Mouse (Mus musculus): Measurements from ENCODE around the gene Rsrc1. TPM values are rescaled to one million over a fixed set of nuclear protein-coding genes. Genes with fewer than 3 reads are reported as not detected.
"Not testable (repeated sequence)": the region's sequence is repeated elsewhere in the genome, so short reads cannot be mapped to it uniquely, and the experiment has no call there.

Gene Rsrc1
- total RNA-seq, 2 experiments from 2014 or later, result 5.4 to 10.4 TPM

DNA sequence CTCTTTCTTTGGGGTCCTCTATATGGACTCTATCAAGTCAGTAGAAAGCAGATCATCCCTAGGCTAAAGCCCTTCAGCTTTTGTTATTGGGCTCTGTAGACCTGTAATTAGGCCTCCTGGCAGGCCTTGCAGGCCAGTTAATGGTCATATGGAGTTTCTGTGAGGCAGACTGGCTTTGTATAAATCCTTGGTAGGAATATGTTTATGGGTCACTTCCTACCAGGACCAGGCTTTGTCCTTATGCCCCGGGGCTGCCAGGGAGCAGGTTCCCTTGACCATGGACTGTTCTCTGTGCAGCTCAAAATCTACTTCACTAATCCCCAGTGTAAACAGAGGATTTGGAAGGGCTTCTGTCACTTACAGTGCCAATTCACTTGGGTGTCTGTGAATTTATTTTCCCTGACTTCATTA lies 231.9 kb downstream of the Rsrc1 start:
- no peak for ATAC-seq (replicated peaks; ENCODE audit: low FRiP score, poor library complexity, severe bottlenecking)

DNA sequence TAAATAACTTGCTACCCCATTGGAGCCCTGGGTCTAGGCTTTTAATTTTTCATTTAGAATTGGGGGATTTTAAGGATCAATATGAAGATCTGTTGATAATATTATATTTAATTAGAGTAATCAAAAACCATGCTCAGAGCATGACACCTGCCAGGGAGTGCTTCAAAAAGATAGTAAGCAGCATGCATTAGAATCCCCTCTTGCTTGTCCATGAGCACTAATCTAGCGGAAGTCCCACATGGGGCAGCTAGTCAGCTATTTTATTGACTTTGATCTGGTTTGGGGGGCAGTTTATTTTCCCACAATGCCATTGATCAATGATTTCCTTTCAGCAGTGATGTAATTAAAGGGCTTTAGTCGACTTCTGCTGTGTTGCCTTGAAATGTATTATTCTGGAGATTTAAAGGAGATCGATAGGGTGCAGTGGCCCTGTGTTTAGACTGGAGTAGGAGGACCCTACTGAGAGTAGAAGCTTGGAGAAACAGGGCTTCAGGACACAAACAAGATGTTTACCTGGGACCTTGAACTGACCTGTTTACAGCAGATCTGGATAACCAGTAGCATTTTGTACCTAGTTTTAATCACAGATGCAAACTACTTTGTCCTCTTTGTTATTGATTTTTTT lies 251.5 kb downstream of the Rsrc1 start:
- ATAC-seq (replicated peaks; ENCODE audit: low FRiP score, poor library complexity, severe bottlenecking), result no peak

DNA sequence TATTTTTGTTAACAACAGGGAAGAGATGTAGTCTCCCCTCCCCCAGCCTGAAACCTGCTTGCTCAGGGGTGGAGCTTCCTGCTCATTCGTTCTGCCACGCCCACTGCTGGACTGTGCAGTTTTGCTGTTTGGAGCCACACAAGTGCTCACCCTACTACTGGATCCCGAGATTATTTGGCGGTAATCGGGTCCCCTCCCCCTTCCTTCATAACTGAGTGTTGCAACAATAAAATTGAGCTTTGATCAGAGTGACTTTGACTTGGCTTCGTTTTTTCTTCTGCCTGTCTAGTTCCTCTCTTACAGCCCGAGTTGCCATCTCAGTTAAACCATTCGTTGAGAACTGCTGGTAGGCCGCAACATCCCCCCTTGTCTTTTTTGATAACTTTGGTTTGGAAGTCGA lies 261.3 kb downstream of the Rsrc1 start:
- ATAC-seq (replicated peaks; ENCODE audit: low FRiP score, poor library complexity, severe bottlenecking), result not testable (repeated sequence)

DNA sequence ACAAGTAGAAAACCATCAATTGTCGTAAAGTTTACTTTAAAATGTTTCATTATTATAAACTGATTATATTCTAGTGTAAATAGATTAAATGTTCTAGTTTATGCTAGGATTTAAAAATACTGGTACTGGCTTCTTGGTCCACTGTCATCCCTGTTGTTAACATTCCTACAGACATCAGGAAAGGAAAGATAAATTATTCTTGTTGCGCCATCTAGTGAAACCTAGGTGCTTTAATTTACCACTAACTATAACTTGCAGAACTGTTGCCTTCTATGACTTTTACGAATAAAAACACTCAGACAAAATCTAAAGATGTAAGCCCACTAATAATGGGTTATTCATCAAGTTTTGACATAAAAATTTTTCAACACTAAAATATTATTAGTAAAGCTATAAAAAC lies 286.3 kb downstream of the Rsrc1 start:
- ATAC-seq (replicated peaks; ENCODE audit: low FRiP score, poor library complexity, severe bottlenecking), result no peak

DNA sequence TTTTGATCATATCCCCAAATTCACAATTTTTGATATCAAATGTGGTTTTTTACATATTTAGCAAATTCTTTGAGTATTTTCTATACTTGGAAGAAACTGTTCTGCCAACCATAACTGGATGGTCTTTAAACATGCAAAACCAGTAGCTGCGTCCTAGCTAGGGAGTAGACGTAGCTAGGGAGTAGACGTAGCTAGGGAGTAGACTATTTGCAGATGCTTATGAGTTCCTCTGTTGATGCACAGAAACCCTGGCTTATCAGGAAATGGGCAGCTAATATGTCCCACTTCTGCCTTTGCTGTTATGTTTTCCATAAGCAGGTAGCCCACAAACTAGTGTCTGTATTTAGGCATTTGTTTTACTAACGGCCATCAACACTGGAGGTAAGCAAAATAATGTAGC lies 298.6 kb downstream of the Rsrc1 start:
- 0 out of 2 replicates have a peak, but pooled peaks have one; percentile 39 for ATAC-seq (replicated peaks; ENCODE audit: low FRiP score, poor library complexity, severe bottlenecking)

DNA sequence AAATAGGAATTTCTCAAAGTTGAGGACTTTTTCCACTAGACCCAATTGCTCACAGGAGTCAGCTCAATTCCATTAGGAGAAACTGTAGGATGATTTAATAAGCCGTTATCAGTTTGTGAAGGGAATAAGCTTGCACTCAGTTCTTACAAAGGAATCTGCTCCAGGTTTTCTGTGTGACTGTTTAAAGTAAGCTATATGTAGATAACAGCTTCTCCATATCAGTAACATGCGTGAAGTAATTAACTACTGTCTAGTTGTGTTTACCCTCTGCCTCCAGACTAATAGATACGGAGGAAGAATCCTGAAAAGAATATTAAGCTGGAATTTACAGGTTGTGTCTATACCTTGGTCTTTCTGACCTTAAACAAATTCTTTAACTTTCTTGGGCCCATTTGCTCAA lies 299.1 kb downstream of the Rsrc1 start:
- ATAC-seq (replicated peaks; ENCODE audit: low FRiP score, poor library complexity, severe bottlenecking), result no peak

DNA sequence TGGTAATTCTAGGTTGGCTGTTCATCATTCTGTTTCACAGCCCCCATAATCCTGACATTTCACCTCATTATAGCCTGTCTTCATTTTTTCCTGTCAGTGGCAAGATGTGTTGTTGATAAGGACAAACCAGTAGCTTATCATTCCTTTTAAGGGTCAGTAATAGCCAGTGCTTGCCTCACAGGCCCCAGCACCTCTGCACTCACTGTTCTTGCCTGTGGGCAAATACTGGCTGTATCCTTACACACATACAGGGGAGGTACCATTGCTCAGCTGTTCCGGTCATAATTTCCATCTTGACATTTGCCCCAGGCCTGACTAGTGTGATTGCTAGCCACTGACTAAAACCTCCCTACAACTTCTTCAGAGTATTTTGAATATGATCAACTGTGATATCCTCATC lies 302.8 kb downstream of the Rsrc1 start:
- ATAC-seq (replicated peaks; ENCODE audit: low FRiP score, poor library complexity, severe bottlenecking), result no peak

DNA sequence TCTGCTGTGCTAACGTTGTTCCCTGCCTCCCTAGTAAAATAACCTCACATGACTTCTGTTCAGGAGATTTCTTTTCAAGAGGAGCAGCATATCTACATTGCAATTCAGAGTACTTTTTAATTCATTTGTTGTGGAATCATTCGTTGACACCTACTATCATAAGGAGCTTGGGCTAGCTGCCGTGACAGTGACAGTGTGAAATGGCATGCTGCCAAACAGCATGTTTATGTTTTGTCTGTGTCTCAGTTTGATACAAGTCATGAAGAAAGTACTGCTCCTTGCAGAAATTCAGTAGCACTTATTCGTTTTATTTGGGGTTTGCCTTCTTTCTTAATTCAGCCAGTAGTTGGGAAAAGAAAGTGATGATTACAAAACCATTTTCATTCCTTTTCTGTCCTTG lies 303.7 kb downstream of the Rsrc1 start:
- ATAC-seq (replicated peaks; ENCODE audit: low FRiP score, poor library complexity, severe bottlenecking), result no peak

DNA sequence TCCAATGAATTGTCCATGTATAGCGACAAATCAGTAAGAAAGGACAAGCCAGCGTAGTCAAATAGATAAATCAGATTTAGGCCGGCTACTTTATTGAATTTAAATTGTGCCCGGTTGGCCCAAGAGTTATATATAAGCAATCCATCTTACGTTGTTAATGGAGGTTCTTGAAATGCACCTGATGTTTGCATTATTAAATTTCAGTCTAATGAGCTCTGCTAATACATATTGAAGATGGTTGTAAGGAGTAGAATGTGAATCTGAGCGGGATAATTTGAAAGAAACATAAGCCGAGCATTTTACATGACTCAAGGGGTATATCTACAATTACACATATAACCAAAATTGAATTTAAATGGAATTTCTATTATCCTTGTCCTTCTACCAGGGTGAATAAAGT lies 307.5 kb downstream of the Rsrc1 start:
- ATAC-seq (replicated peaks; ENCODE audit: low FRiP score, poor library complexity, severe bottlenecking), result no peak

DNA sequence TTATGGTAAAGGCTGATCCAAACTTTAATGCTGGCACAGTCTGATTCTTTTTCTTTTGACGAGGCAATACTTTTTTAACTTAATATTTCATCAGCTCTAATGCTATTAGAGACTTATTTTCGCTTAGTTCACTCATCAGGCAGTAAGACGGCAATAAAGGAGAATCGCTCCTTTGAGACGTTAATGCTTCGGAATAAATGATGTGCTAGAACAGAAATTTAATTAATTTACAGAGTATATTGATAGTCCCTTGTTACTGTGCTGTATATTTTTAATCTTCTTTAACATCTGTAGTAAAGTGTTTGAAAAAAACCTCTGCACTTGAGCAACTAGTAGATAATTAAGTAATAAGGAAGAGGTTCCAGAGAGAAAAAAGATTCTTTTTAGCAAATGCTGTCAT lies 308.3 kb downstream of the Rsrc1 start:
- ATAC-seq (replicated peaks; ENCODE audit: low FRiP score, poor library complexity, severe bottlenecking), result no peak

DNA sequence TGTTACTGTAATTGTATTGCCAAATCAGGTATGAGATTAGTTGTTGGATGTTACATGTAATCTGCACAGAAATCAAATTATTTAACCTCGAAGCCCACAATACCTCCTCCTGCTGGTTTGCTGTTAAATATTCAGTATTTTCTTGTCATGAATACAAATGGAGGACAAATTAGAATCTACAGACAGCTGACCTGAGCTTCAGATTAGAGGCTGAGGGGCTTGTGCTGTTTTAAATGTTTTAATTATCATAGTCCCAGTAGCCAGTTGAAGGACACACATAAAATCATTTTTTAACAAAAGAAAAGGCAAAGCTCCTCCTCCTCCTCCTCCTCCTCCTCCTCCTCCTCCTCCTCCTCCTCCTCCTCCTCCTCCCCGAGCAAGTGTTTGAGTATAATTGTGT lies 327.5 kb downstream of the Rsrc1 start:
- no peak for ATAC-seq (replicated peaks; ENCODE audit: low FRiP score, poor library complexity, severe bottlenecking)

DNA sequence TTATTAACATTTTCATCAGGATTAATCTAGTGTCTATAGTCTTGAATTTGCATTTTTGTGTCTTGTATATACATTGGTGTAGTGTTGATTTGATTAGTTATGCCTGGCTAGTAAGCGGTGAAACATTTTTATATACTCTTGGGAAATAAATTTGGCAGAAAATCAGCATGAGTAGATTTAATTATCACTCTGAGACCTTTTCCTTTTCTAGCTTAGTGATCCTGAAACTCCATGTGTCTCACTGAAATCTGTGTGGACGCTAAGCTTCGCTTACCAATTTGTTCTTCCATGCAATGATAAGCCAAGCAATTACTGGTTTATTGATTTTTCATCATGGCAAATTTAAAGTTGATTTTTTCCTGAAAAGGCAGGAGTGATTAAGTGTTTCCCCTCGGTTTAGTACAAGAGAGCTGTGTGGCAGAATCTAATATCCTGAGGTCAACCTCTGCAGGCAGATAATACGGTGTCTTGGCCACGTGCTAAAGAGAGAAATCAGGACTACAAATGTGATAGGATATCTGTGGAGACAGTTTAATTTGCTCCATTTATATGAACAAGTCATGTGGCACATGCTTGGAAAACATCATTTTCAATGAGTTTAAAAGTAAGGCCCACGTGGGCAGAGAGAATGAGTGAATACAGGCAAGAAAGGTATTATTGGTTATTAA lies 328.6 kb downstream of the Rsrc1 start:
- no peak for ATAC-seq (replicated peaks; ENCODE audit: low FRiP score, poor library complexity, severe bottlenecking)

DNA sequence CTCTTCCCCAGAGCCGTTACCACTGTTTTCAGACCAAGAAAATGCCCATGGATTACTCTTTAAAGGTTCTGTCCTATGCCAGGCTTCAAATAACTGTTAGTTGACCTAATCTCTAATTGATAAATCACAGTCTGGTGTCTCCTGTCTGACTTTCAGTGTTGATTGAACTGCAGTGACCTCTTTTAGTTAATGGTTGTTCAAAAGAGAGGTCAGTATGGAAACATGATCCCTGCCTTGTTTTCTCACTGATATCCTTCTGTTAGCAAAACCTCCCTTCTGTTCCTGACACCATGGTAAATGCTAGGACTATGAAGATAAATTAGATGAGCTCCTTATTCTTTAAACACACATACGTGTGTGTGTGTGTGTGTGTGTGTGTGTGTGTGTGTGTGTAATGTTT lies 330.2 kb downstream of the Rsrc1 start:
- ATAC-seq (replicated peaks; ENCODE audit: low FRiP score, poor library complexity, severe bottlenecking), result no peak

DNA sequence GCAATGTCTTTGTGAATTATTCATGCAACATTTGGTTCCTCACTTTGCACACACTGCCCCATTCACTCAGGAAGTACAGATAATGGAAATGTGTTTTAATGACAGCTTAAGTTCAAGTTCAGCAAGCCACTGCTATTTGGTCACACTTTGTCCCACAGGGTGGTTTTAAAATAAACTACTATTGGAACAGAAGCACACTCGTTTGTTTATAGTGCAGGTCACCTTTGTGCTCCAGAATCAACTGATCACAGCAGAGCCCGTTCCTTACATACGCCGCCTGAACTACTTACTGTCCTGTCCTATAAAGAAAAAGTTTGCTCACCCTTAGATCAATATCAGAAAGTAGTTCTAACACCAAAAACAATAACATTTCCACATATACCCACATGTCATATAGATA lies 341.2 kb downstream of the Rsrc1 start:
- no peak for ATAC-seq (replicated peaks; ENCODE audit: low FRiP score, poor library complexity, severe bottlenecking)

DNA sequence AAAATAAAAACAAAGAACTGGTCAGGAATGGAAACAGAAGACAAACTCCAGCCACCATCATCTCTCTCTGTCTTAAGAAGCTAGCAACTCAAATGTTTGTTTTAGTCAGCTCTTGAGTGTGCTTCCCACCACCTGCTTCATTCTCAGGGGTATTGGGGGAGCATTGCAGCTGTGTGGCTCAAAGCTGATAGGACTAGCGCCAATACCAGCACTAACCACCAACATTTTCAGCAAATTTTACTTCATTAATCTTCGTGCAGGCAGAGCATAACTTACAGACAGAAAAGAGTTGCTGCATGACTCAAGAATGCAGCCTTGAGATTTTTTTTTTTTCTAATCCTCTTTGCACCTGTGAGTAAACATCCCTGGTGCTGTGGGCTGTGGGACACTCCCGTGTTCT lies 358.4 kb downstream of the Rsrc1 start:
- ATAC-seq (replicated peaks; ENCODE audit: low FRiP score, poor library complexity, severe bottlenecking), result no peak

DNA sequence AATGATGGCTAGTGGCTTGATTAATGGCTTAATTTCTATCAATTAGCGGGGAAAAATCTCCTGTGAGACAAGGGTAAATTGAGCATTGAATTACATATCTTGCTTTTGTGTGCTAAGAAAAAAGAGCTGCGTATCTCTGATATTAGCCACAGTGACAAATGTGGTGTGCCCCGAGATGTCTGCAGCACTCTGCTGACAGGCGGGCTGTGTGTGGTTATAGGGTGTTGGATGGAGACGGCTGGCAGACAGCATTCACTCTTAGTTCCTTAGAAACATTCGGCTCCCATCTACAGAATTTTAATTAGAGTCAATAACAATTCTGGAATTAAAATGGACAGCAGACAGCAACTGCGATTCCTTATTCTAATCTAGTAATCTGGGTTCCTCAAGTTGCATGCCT lies 359.7 kb downstream of the Rsrc1 start:
- ATAC-seq (replicated peaks; ENCODE audit: low FRiP score, poor library complexity, severe bottlenecking), result no peak

DNA sequence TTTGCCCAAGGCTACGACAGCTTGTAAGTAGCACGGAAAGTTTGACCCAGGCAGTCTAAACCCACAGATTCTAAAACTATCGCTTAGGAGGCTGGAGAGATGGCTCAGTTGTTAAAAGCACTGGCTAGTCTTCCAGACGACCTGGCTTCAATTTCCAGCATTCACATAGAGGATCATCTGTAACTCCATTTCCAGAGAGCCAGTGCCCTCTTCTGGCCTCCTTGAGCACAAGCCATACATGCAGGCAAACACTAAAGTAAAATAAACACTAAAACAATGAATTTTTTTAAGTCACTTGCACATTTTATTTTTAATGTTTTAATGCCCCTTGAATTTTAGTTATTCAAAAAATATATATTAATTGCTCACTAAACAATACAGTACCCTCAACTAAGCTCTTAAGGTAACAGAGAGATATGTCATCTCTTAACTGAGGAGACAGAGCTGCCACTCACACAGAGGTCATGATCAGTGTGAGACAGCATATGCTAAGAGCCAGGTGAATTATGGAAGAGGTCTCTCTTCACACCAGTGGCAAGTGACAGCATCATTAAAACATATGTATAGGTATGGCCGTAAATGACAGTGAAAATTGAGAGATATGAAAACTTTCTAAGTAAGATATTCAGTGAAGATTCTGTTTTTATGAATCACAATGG lies 361.9 kb downstream of the Rsrc1 start:
- no peak for ATAC-seq (replicated peaks; ENCODE audit: low FRiP score, poor library complexity, severe bottlenecking)

DNA sequence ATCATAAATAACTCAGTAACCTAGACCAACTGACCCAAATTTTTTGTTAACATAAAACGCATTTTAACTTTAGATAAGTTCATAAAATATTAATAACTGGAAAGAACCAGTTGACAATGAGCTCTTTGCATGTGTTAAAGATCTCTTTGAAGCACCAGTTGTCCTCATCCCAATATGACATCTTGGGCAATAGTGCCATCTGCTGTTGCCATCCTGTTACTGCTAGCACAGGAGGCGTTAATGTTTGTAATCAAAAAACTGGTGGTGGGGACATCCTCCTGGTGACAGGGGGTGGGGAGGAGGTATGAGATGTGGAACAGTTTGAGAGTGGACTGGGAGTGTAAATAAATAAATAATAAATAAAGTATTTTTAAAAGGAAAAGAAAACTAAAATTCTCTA lies 363.4 kb downstream of the Rsrc1 start:
- no peak for ATAC-seq (replicated peaks; ENCODE audit: low FRiP score, poor library complexity, severe bottlenecking)

DNA sequence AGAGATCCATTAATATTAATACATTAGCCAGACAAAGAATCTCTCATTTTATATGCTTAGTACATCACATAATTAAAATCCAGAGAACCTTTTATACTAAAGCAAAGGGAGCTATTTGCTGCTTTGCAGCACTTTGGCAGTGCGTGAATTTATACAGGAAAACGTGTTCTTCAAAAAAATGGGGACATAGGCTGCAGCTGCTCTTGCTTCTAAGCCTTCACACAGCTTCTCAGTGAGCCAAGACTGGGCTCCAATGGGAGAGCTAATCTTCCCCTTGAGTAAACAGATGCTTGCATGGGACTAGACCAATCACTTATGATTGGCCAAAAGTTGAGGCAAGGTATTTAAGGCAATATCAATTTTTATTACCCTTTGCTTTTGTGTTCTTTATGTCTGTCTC lies 365.5 kb downstream of the Rsrc1 start:
- ATAC-seq (replicated peaks; ENCODE audit: low FRiP score, poor library complexity, severe bottlenecking), result no peak

DNA sequence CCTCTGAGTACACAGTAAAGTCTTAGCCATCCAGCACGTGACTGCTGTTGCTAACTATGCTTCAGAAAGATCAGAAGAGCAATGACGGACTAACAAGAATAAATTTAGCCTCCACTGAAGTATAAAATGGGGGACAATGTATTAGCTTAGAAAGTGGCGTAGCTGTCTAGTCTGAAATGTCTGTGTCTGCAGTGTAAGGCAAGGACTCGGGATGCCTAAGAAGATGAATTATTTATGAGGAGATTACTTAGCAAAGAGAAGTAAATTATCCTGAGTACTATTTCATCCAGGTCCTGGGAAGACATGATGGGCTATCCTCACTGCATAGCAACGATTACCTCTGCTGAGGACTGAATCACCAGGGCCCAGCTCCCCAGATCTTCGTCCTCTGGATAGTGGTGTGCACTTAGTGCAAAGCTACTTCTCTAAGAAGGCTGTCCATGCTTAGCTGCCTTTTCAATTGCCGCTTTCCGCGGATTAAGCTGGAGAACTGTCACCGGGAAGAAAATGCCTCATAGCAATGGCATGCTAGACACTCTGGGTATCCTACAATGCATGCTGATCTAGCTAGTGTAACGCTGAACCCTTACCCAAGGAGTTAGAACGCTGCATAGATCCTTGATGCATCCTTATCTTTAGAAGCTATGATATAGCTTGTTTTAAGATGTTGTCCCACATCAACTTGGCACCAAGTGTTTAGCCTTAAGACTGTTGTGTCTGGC lies 370.4 kb downstream of the Rsrc1 start:
- no peak for ATAC-seq (replicated peaks; ENCODE audit: low FRiP score, poor library complexity, severe bottlenecking)

All from erythroid progenitor cell, adult 5-6 weeks (primary cell).